Mouse (Mus musculus): ENCODE results near the gene Kansl1l. TPM values are rescaled to one million over a fixed set of nuclear protein-coding genes. Genes with fewer than 3 reads are reported as not detected.

The Kansl1l gene
- polyA plus RNA-seq, 1 experiment from 2014 or later = 19.8 TPM

GRCm38 (mm10) chr1:66682974-66683373 is 134.4 kb downstream of the Kansl1l start:
- Histone ChIP-seq H3K4me2 (no peak overlapping the region), H3K4me1 (replicated peaks) (no peaks in the 10 kb centered on the region), H3K27me3 (no peaks in the 10 kb centered on the region), H3K9ac (no peak overlapping the region), H3K36me3 (no peaks in the 10 kb centered on the region), H3K4me3 (no peak overlapping the region), H3K27ac (no peak overlapping the region), H3K9me3 (no peaks in the 10 kb centered on the region)
- 92% methylated on average over 5 of the region's 5 CpGs for WGBS
- no peak for ATAC-seq (ENCODE audit: low FRiP score)

GRCm38 (mm10) chr1:66678662-66679061 is 138.7 kb downstream of the Kansl1l start:
- H3K4me2 ChIP-seq = no peak overlapping the region
- H3K27me3 ChIP-seq = no peaks in the 10 kb centered on the region
- H3K36me3 ChIP-seq = no peaks in the 10 kb centered on the region
- no peak overlapping the region for H3K4me3 ChIP-seq
- WGBS = 47% methylated on average over 2 of the region's 2 CpGs
- no peak overlapping the region for H3K27ac ChIP-seq
- no peak overlapping the region for H3K9ac ChIP-seq
- H3K9me3 ChIP-seq = no peaks in the 10 kb centered on the region
- no peaks in the 10 kb centered on the region for H3K4me1 ChIP-seq (replicated peaks)
- no peak for ATAC-seq (ENCODE audit: low FRiP score)

DNA sequence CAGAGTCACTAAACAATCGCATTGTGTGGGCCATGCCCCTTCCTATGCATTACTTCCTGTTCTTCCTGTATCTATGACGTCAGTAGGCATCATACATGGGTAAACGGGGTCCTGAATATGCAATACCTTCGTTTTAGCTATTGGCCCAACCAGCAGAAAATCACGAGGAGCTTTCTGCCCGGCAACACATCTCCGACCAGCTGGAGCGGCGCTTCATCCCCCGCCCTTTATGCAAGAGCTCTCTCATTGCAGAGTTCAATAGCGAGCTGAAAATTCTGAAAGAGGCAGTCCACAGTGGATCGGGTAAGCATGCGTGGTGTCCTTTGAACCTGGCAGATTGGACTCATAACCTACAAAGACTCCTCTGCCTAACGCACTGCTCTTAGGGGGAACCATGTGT is 139.4 kb downstream of the Kansl1l start:
- 73% methylated on average over 14 of the region's 14 CpGs for WGBS

GRCm38 (mm10) chr1:66672812-66673211 is 144.6 kb downstream of the Kansl1l start:
- H3K9ac ChIP-seq = no peak overlapping the region
- H3K27me3 ChIP-seq = no peaks in the 10 kb centered on the region
- no peak overlapping the region for H3K4me2 ChIP-seq
- no peak for ATAC-seq (ENCODE audit: low FRiP score)
- no peaks in the 10 kb centered on the region for H3K36me3 ChIP-seq
- no peak overlapping the region for H3K27ac ChIP-seq
- 92% methylated on average over 7 of the region's 7 CpGs for WGBS
- no peaks in the 10 kb centered on the region for H3K4me1 ChIP-seq (replicated peaks)
- H3K9me3 ChIP-seq = no peaks in the 10 kb centered on the region
- H3K4me3 ChIP-seq = no peak overlapping the region

More for the DNA sequence above, 139.4 kb downstream of the Kansl1l start:
- H3K9ac ChIP-seq = no peak overlapping the region
- no peaks in the 10 kb centered on the region for H3K9me3 ChIP-seq
- no peaks in the 10 kb centered on the region for H3K36me3 ChIP-seq
- no peaks in the 10 kb centered on the region for H3K27me3 ChIP-seq
- no peaks in the 10 kb centered on the region for H3K4me1 ChIP-seq (replicated peaks)
- ATAC-seq (ENCODE audit: low FRiP score) = no peak
- no peak overlapping the region for H3K27ac ChIP-seq
- no peak overlapping the region for H3K4me3 ChIP-seq
- H3K4me2 ChIP-seq = no peak overlapping the region

GRCm38 (mm10) chr1:66671475-66671874 is 145.9 kb downstream of the Kansl1l start:
- no peaks in the 10 kb centered on the region for H3K36me3 ChIP-seq
- no peak for ATAC-seq (ENCODE audit: low FRiP score)

More at GRCm38 (mm10) chr1:66671475-66671874, 145.9 kb downstream of the Kansl1l start:
- H3K27ac ChIP-seq = no peak overlapping the region
- no peak overlapping the region for H3K4me3 ChIP-seq
- no peak overlapping the region for H3K9ac ChIP-seq
- H3K4me2 ChIP-seq = no peak overlapping the region
- H3K4me1 ChIP-seq (replicated peaks) = no peaks in the 10 kb centered on the region
- 63% methylated on average over 7 of the region's 7 CpGs for WGBS
- no peaks in the 10 kb centered on the region for H3K27me3 ChIP-seq
- no peaks in the 10 kb centered on the region for H3K9me3 ChIP-seq

Other genes with a start within 250 kb of the Kansl1l start
- 37.2 and 44.5 TPM in 2 replicates for gene Rpe, start 116.7 kb downstream of the Kansl1l start, polyA plus RNA-seq (2015; fragmentation: Nextera tagmentation; extraction: Ambion mirVana)
- gene Acadl, start 45.7 kb upstream of the Kansl1l start, polyA plus RNA-seq (2015; fragmentation: Nextera tagmentation; extraction: Ambion mirVana) = 55.9 and 65.3 TPM in 2 replicates
- 3.9 and 8.5 TPM in 2 replicates for gene Myl1, start 127.8 kb upstream of the Kansl1l start, polyA plus RNA-seq (2015; fragmentation: Nextera tagmentation; extraction: Ambion mirVana)
- 167 and 177 TPM in 2 replicates for gene Lancl1, start 221.3 kb upstream of the Kansl1l start, polyA plus RNA-seq (2015; fragmentation: Nextera tagmentation; extraction: Ambion mirVana)